Mouse (Mus musculus): Measurements from ENCODE around the gene Ryr1.

- TF ChIP-seq POLR2A (IDR thresholded peaks at IDR 0.05; ENCODE audit: borderline replicate concordance, low read depth, low read length) (no peak), CTCF (IDR thresholded peaks at IDR 0.05; ENCODE audit: low read depth, low read length) (no peak)
These were observed 38.1 kb downstream of the Ryr1 start for GRCm38 (mm10) chr7:29086902-29087301.

Measured in bone marrow macrophage, adult 2 months (primary cell).